Comparison of ENCODE assay signal across 16 mouse cellular contexts in the genomic region with DNA sequence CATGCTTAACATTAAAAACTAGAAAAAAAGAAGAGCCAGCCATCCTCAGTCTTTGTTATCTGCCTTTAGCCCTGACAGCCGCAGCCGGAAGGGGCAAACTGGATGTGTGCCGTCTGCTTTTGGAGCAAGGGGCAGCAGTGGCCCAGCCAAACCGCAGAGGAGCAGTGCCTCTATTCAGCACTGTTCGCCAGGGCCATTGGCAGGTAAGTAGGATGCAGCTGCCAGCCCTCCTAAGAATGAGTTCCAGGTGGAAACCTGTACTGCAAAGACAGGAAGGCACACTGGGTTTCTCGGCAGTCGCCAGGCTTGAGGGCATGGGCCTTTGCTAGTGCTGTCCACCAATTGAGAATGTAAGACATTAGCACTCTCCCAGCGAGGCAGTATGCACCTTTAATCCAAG. TPM values are rescaled to one million over a fixed set of nuclear protein-coding genes. Genes with fewer than 3 reads are reported as not detected.
"Had no signal": no experiment of that assay in that cellular context is flagged by ENCODE, and none has a peak within 500 bp of the region (broad histone marks: within the 10 kb centered on the region; RNA-seq: fewer than 3 reads in every experiment).

No protein-coding gene starts in this region.

- H3K4me1 ChIP-seq: liver, embryonic 13.5 days; neural tube, embryonic 12.5 days; stomach, embryonic 15.5 days had no signal

- DNase-seq: kidney, adult 9 months; kidney, postnatal 14 days; kidney, postnatal 4 days; liver, embryonic 13.5 days; lung, adult 2 months; lung, postnatal 14 days; lung, postnatal 4 days; midbrain, embryonic 14.5 days; retina, postnatal 1 day; right cerebral cortex, postnatal 25 days; spleen, adult 18-20 months; thymus, postnatal 25 days had no signal

- H3K4me2 ChIP-seq: liver, embryonic 13.5 days; midbrain, embryonic 11.5 days; neural tube, embryonic 12.5 days; stomach, embryonic 15.5 days had no signal

- H3K9ac ChIP-seq: liver, embryonic 13.5 days; neural tube, embryonic 12.5 days; stomach, embryonic 15.5 days had no signal

- H3K36me3 ChIP-seq: liver, embryonic 13.5 days had no signal

- H3K4me3 ChIP-seq: liver, embryonic 13.5 days; neural tube, embryonic 12.5 days; stomach, embryonic 15.5 days had no signal

- H3K27me3 ChIP-seq: liver, embryonic 13.5 days; neural tube, embryonic 12.5 days; stomach, embryonic 15.5 days had no signal

- H3K9me3 ChIP-seq: liver, embryonic 13.5 days; neural tube, embryonic 12.5 days; stomach, embryonic 15.5 days had no signal

- H3K27ac ChIP-seq: liver, embryonic 13.5 days; neural tube, embryonic 12.5 days; stomach, embryonic 15.5 days had no signal

RNA-seq across cellular contexts. Expression of a gene that starts 44.2 kb away (rescaled TPM):
- total RNA-seq: neutrophil, adult 5-6 weeks had no signal
